Mouse (Mus musculus): ENCODE data around the gene Mtss1l. TPM values are rescaled to one million over a fixed set of nuclear protein-coding genes. Genes with fewer than 3 reads are reported as not detected.

The Mtss1l gene
- total and polyA plus RNA-seq, 2 experiments from 2014 or later = 49.0 to 71.1 TPM

DNA sequence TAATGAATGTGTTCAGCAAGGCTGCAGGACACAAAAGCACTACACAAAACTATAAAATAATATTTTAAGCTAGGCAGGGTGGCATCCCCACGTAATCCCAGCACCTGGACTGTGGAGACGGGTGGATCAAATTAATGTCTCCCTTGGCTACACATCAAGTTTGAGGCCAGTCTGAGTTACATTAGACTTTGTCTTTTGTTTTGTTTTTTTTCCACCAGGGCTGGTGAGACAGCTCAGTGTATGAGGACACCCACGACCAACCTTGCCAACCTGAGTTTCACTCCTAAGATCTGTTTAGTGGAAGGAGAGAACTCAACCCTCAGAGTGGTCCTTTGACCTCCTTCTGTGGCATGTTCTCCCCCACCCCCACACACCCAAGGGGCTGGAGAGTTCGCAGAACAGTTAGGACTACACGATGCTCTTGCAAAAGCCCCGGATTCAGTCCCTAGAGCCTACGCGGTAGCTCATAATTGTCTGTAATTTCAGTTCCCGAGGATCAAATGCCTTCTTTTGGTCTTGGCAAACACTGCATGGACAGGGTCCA is 66.2 kb downstream of the Mtss1l start:
- Histone ChIP-seq H3K9me3 (ENCODE audit: low read length) (no peaks in the 10 kb centered on the region), H3K36me3 (ENCODE audit: insufficient read depth) (no peaks in the 10 kb centered on the region), H3K27me3 (ENCODE audit: insufficient read depth, low read length) (no peaks in the 10 kb centered on the region), H3K27ac (ENCODE audit: low read depth, low read length) (no peak overlapping the region), H3K4me1 (ENCODE audit: insufficient read depth) (no peaks in the 10 kb centered on the region), H3K4me2 (ENCODE audit: low read depth) (no peak overlapping the region), H3K4me3 (ENCODE audit: low read depth, low read length) (no peak overlapping the region), H3K9ac (no peak overlapping the region)
- ATAC-seq = no peak
- DNase-seq = no peak
- 87% methylated on average over 9 of the region's 9 CpGs for WGBS
- TF ChIP-seq CTCF (IDR thresholded peaks at IDR 0.05; ENCODE audit: low read depth) = no peak

- TF ChIP-seq CTCF (IDR thresholded peaks at IDR 0.05; ENCODE audit: low read depth) = no peak
Observed at GRCm38 (mm10) chr8:110788981-110789380, 67.7 kb downstream of the Mtss1l start.

DNA sequence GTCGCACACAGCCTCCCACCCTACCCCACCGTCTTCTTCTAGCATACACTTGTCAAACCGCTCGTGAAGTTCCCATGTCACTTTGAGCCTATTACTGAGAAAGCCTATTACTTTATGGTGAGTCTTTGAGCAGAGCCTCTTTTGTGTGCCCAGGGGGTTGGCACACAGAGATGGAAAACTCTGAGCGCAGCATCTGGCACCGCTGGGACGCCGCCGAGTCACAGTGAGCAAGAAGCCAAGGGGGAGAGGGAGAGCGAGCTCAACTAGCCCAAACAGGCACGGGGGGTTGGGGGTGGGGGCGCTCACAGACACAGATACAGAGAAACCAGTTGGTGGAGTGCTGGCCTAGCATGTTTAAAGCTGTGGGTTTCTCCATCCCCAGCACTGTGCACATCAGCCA is 68.3 kb downstream of the Mtss1l start:
- 46% methylated on average over 12 of the region's 12 CpGs for WGBS
- Histone ChIP-seq H3K27me3 (ENCODE audit: insufficient read depth, low read length) (no peaks in the 10 kb centered on the region), H3K4me1 (ENCODE audit: insufficient read depth) (no peaks in the 10 kb centered on the region), H3K9me3 (ENCODE audit: low read length) (no peaks in the 10 kb centered on the region), H3K9ac (no peak overlapping the region), H3K27ac (ENCODE audit: low read depth, low read length) (no peak overlapping the region), H3K4me2 (ENCODE audit: low read depth) (no peak overlapping the region), H3K36me3 (ENCODE audit: insufficient read depth) (no peaks in the 10 kb centered on the region), H3K4me3 (ENCODE audit: low read depth, low read length) (no peak overlapping the region)
- TF ChIP-seq CTCF (IDR thresholded peaks at IDR 0.05; ENCODE audit: low read depth) = no peak
- DNase-seq = no peak
- no peak for ATAC-seq

More at GRCm38 (mm10) chr8:110788981-110789380, 67.7 kb downstream of the Mtss1l start:
- Histone ChIP-seq H3K9ac (no peak overlapping the region), H3K36me3 (ENCODE audit: insufficient read depth) (no peaks in the 10 kb centered on the region), H3K4me1 (ENCODE audit: insufficient read depth) (no peaks in the 10 kb centered on the region), H3K4me3 (ENCODE audit: low read depth, low read length) (no peak overlapping the region), H3K27ac (ENCODE audit: low read depth, low read length) (no peak overlapping the region), H3K27me3 (ENCODE audit: insufficient read depth, low read length) (no peaks in the 10 kb centered on the region), H3K9me3 (ENCODE audit: low read length) (no peaks in the 10 kb centered on the region), H3K4me2 (ENCODE audit: low read depth) (no peak overlapping the region)
- ATAC-seq = no peak
- 70% methylated on average over 12 of the region's 12 CpGs for whole genome bisulfite sequencing
- DNase-seq = no peak

- DNase-seq (no peak), ATAC-seq (no peak)
- Histone ChIP-seq H3K9me3 (ENCODE audit: low read length) (no peaks in the 10 kb centered on the region), H3K27me3 (ENCODE audit: insufficient read depth, low read length) (no peaks in the 10 kb centered on the region), H3K4me3 (ENCODE audit: low read depth, low read length) (no peak overlapping the region), H3K4me1 (ENCODE audit: insufficient read depth) (no peaks in the 10 kb centered on the region), H3K36me3 (ENCODE audit: insufficient read depth) (no peaks in the 10 kb centered on the region), H3K9ac (no peak overlapping the region), H3K27ac (ENCODE audit: low read depth, low read length) (no peak overlapping the region), H3K4me2 (ENCODE audit: low read depth) (no peak overlapping the region)
- TF ChIP-seq CTCF (IDR thresholded peaks at IDR 0.05; ENCODE audit: low read depth) = no peak
- WGBS = 78% methylated on average over 6 of the region's 6 CpGs
Observed at GRCm38 (mm10) chr8:110790270-110790669, 69.0 kb downstream of the Mtss1l start.

Other genes starting within 250 kb of the Mtss1l start
- 30.6 and 36.1 TPM in 2 replicates for gene Vac14, start 102.9 kb upstream of the Mtss1l start, total RNA-seq (2014; rRNA removed)
- 27.6 and 28.1 TPM in 2 replicates for gene Vac14, start 102.9 kb upstream of the Mtss1l start, polyA plus RNA-seq (2015; fragmentation: Nextera tagmentation; extraction: Ambion mirVana)
- gene Il34, start 84.4 kb downstream of the Mtss1l start, total RNA-seq (2014; rRNA removed) = 10.2 and 11.1 TPM in 2 replicates
- 8.8 and 9.1 TPM in 2 replicates for gene Il34, start 84.4 kb downstream of the Mtss1l start, polyA plus RNA-seq (2015; fragmentation: Nextera tagmentation; extraction: Ambion mirVana)
- 50.5 and 63.5 TPM in 2 replicates for gene Cog4, start 125.1 kb downstream of the Mtss1l start, total RNA-seq (2014; rRNA removed)
- 35.2 and 45.3 TPM in 2 replicates for gene Cog4, start 125.1 kb downstream of the Mtss1l start, polyA plus RNA-seq (2015; fragmentation: Nextera tagmentation; extraction: Ambion mirVana)
- 80.3 and 99.2 TPM in 2 replicates for gene Sf3b3, start 125.3 kb downstream of the Mtss1l start, total RNA-seq (2014; rRNA removed)
- 52.9 and 64.8 TPM in 2 replicates for gene Sf3b3, start 125.3 kb downstream of the Mtss1l start, polyA plus RNA-seq (2015; fragmentation: Nextera tagmentation; extraction: Ambion mirVana)
- 8.8 and 12.4 TPM in 2 replicates for gene Fuk, start 181.0 kb downstream of the Mtss1l start, total RNA-seq (2014; rRNA removed)
- gene Fuk, start 181.0 kb downstream of the Mtss1l start, polyA plus RNA-seq (2015; fragmentation: Nextera tagmentation; extraction: Ambion mirVana) = 3.5 and 4.5 TPM in 2 replicates
- 27.4 and 30.7 TPM in 2 replicates for gene St3gal2, start 198.4 kb downstream of the Mtss1l start, total RNA-seq (2014; rRNA removed)
- 16.0 and 22.1 TPM in 2 replicates for gene St3gal2, start 198.4 kb downstream of the Mtss1l start, polyA plus RNA-seq (2015; fragmentation: Nextera tagmentation; extraction: Ambion mirVana)